Mouse (Mus musculus) thymus, postnatal 0 days (tissue): ENCODE results near the gene Rab29. TPM values are rescaled to one million over a fixed set of nuclear protein-coding genes. Genes with fewer than 3 reads are reported as not detected.

ENCODE experiments used
- polyA plus RNA-seq: library from polyadenylated mRNA; unstranded; fragments of >200 nt; fragmentation: Nextera tagmentation; extraction: Ambion mirVana; gene quantifications from 2 replicates; pipeline ENCODE4 v1.2.1, GENCODE M21; 2015

Gene Rab29
- polyA plus RNA-seq, 1 experiment from 2014 or later: 33.3 TPM

Other genes with a start within 250 kb of the Rab29 start
- 6.8 and 9.0 TPM in 2 replicates for gene Ctse, start 228.9 kb upstream of the Rab29 start, polyA plus RNA-seq
- gene Rab7b, start 178.5 kb upstream of the Rab29 start, polyA plus RNA-seq: 3.8 and 4.2 TPM in 2 replicates
- gene Slc26a9, start 123.2 kb upstream of the Rab29 start, polyA plus RNA-seq: 0.08 and 0.14 TPM in 2 replicates
- 0.95 and 1.4 TPM in 2 replicates for gene Pm20d1, start 69.8 kb upstream of the Rab29 start, polyA plus RNA-seq
- gene Slc41a1, start 39.7 kb upstream of the Rab29 start, polyA plus RNA-seq: 7.7 and 7.8 TPM in 2 replicates
- gene Nucks1, start 43.3 kb downstream of the Rab29 start, polyA plus RNA-seq: 80.4 and 102 TPM in 2 replicates
- gene Slc45a3, start 95.7 kb downstream of the Rab29 start, polyA plus RNA-seq: 2.7 and 3.0 TPM in 2 replicates
- gene Elk4, start 140.4 kb downstream of the Rab29 start, polyA plus RNA-seq: 43.2 and 56.0 TPM in 2 replicates
- gene Mfsd4a, start 200.8 kb downstream of the Rab29 start, polyA plus RNA-seq: 15.0 and 17.1 TPM in 2 replicates